Mouse (Mus musculus): Measurements from ENCODE around the gene Art4. TPM values are rescaled to one million over a fixed set of nuclear protein-coding genes. Genes with fewer than 3 reads are reported as not detected.
A peak's percentile ranks its signal among the peaks of the same experiment; 100 is the strongest.

The Art4 gene
- polyA plus RNA-seq, 1 experiment from 2014 or later: 3.1 TPM

GRCm38 (mm10) chr6:136817549-136817948 is 40.0 kb downstream of the Art4 start:
- Histone ChIP-seq H3K9me3 (no peaks in the 10 kb centered on the region), H3K4me3 (no peak overlapping the region), H3K27ac (no peak overlapping the region), H3K27me3 (no peaks in the 10 kb centered on the region), H3K36me3 (peaks cover 94% of the 10 kb centered on the region), H3K9ac (no peak overlapping the region), H3K4me1 (no peaks in the 10 kb centered on the region), H3K4me2 (replicated peaks) (no peak overlapping the region)
- ATAC-seq (ENCODE audit: low FRiP score, low read depth): no peak
- 97% methylated on average over 3 of the region's 3 CpGs for WGBS

GRCm38 (mm10) chr6:136816826-136817225 is 40.7 kb downstream of the Art4 start:
- no peaks in the 10 kb centered on the region for H3K9me3 ChIP-seq
- H3K4me3 ChIP-seq: no peak overlapping the region
- H3K27me3 ChIP-seq: no peaks in the 10 kb centered on the region
- H3K4me2 ChIP-seq (replicated peaks): no peak overlapping the region
- WGBS: 92% methylated on average over 21 of the region's 21 CpGs
- H3K4me1 ChIP-seq: no peaks in the 10 kb centered on the region
- H3K27ac ChIP-seq: no peak overlapping the region
- peaks cover 94% of the 10 kb centered on the region for H3K36me3 ChIP-seq
- H3K9ac ChIP-seq: no peak overlapping the region
- ATAC-seq (ENCODE audit: low FRiP score, low read depth): no peak

GRCm38 (mm10) chr6:136815381-136815780 is 42.2 kb downstream of the Art4 start:
- no peak overlapping the region for H3K9ac ChIP-seq
- H3K27me3 ChIP-seq: no peaks in the 10 kb centered on the region
- H3K27ac ChIP-seq: no peak overlapping the region
- H3K36me3 ChIP-seq: peaks cover 91% of the 10 kb centered on the region
- H3K4me1 ChIP-seq: no peaks in the 10 kb centered on the region
- ATAC-seq (ENCODE audit: low FRiP score, low read depth): no peak
- 92% methylated on average over 7 of the region's 7 CpGs for WGBS
- no peak overlapping the region for H3K4me3 ChIP-seq
- H3K9me3 ChIP-seq: no peaks in the 10 kb centered on the region
- no peak overlapping the region for H3K4me2 ChIP-seq (replicated peaks)

- Histone ChIP-seq H3K4me3 (no peak overlapping the region), H3K4me1 (peaks cover 16% of the 10 kb centered on the region), H3K36me3 (peaks cover 74% of the 10 kb centered on the region), H3K27me3 (no peaks in the 10 kb centered on the region), H3K9ac (no peak overlapping the region), H3K27ac (no peak overlapping the region), H3K4me2 (replicated peaks) (no peak overlapping the region), H3K9me3 (no peaks in the 10 kb centered on the region)
- 48% methylated on average over 4 of the region's 4 CpGs for WGBS
- no peak for ATAC-seq (ENCODE audit: low FRiP score, low read depth)
Measured at GRCm38 (mm10) chr6:136813117-136813516, 44.4 kb downstream of the Art4 start.

- H3K36me3 ChIP-seq: peaks cover 56% of the 10 kb centered on the region
- ATAC-seq (ENCODE audit: low FRiP score, low read depth): no peak
- H3K9ac ChIP-seq: no peak overlapping the region
- 88% methylated on average over 10 of the region's 10 CpGs for WGBS
- no peaks in the 10 kb centered on the region for H3K27me3 ChIP-seq
- no peak overlapping the region for H3K27ac ChIP-seq
- peaks cover 25% of the 10 kb centered on the region for H3K4me1 ChIP-seq
- H3K4me2 ChIP-seq (replicated peaks): no peak overlapping the region
- H3K9me3 ChIP-seq: no peaks in the 10 kb centered on the region
- no peak overlapping the region for H3K4me3 ChIP-seq
Measured at GRCm38 (mm10) chr6:136811196-136811595, 46.3 kb downstream of the Art4 start.

GRCm38 (mm10) chr6:136809673-136810072 is 47.9 kb downstream of the Art4 start:
- no peaks in the 10 kb centered on the region for H3K27me3 ChIP-seq
- H3K4me1 ChIP-seq: peaks cover 30% of the 10 kb centered on the region
- ATAC-seq (ENCODE audit: low FRiP score, low read depth): no peak
- H3K36me3 ChIP-seq: peaks cover 43% of the 10 kb centered on the region
- 68% methylated on average over 13 of the region's 13 CpGs for WGBS
- peak overlapping the region; percentile 98 for H3K4me2 ChIP-seq (replicated peaks)
- no peaks in the 10 kb centered on the region for H3K9me3 ChIP-seq
- H3K27ac ChIP-seq: no peak overlapping the region
- H3K9ac ChIP-seq: 0 out of 2 replicates have a peak overlapping the region, but pooled peaks have one; percentile 77
- H3K4me3 ChIP-seq: peak overlapping the region; percentile 83

- WGBS: 34% methylated on average over 14 of the region's 14 CpGs
- Histone ChIP-seq H3K4me2 (replicated peaks) (peak overlapping the region; percentile 98), H3K9me3 (no peaks in the 10 kb centered on the region), H3K27me3 (no peaks in the 10 kb centered on the region), H3K4me1 (peaks cover 30% of the 10 kb centered on the region), H3K4me3 (peak overlapping the region; percentile 83), H3K36me3 (peaks cover 37% of the 10 kb centered on the region), H3K27ac (no peak overlapping the region), H3K9ac (peak overlapping the region; percentile 77)
- no peak for ATAC-seq (ENCODE audit: low FRiP score, low read depth)
Measured at GRCm38 (mm10) chr6:136809077-136809476, 48.5 kb downstream of the Art4 start.

GRCm38 (mm10) chr6:136808631-136809046 is 48.9 kb downstream of the Art4 start:
- Histone ChIP-seq H3K27me3 (no peaks in the 10 kb centered on the region), H3K4me1 (peaks cover 30% of the 10 kb centered on the region), H3K36me3 (peaks cover 33% of the 10 kb centered on the region), H3K9me3 (no peaks in the 10 kb centered on the region), H3K4me3 (peak overlapping the region; percentile 83), H3K9ac (peak overlapping the region; percentile 77), H3K27ac (no peak overlapping the region), H3K4me2 (replicated peaks) (peak overlapping the region; percentile 98)
- ATAC-seq (ENCODE audit: low FRiP score, low read depth): no peak
- under 1% methylated on average over 28 of the region's 28 CpGs for WGBS

GRCm38 (mm10) chr6:136808014-136808417 is 49.5 kb downstream of the Art4 start, which contains the start of gene H2afj:
Gene H2afj (plus strand): TSS chr6:136808244.
- H3K27me3 ChIP-seq: no peaks in the 10 kb centered on the region
- peaks cover 36% of the 10 kb centered on the region for H3K4me1 ChIP-seq
- peak within 1 kb of the TSS; percentile 77 for H3K9ac ChIP-seq
- peak within 1 kb of the TSS; percentile 68 for H3K27ac ChIP-seq
- H3K4me3 ChIP-seq: peak within 1 kb of the TSS; percentile 83
- H3K9me3 ChIP-seq: no peaks in the 10 kb centered on the region
- peak within 1 kb of the TSS; percentile 98 for H3K4me2 ChIP-seq (replicated peaks)
- under 1% methylated on average over 34 of the region's 34 CpGs for WGBS
- ATAC-seq (ENCODE audit: low FRiP score, low read depth): peak; percentile 90
- H3K36me3 ChIP-seq: peaks cover 28% of the 10 kb centered on the region

GRCm38 (mm10) chr6:136807395-136808013 is 50.0 kb downstream of the Art4 start:
- peaks cover 23% of the 10 kb centered on the region for H3K36me3 ChIP-seq
- H3K9ac ChIP-seq: peak overlapping the region; percentile 43; the same call in 1 of the 2 replicates
- peak; percentile 0; the same call in 1 of the 2 replicates for ATAC-seq (ENCODE audit: low FRiP score, low read depth)
- peak overlapping the region; percentile 83 for H3K4me3 ChIP-seq
- H3K27me3 ChIP-seq: no peaks in the 10 kb centered on the region
- H3K27ac ChIP-seq: peak overlapping the region; percentile 68
- WGBS: 40% methylated on average over 18 of the region's 18 CpGs
- peaks cover 39% of the 10 kb centered on the region for H3K4me1 ChIP-seq
- peak overlapping the region; percentile 98 for H3K4me2 ChIP-seq (replicated peaks)
- H3K9me3 ChIP-seq: no peaks in the 10 kb centered on the region

- ATAC-seq (ENCODE audit: low FRiP score, low read depth): no peak
- Histone ChIP-seq H3K9ac (no peak overlapping the region), H3K36me3 (peaks cover 16% of the 10 kb centered on the region), H3K9me3 (no peaks in the 10 kb centered on the region), H3K4me3 (0 out of 2 replicates have a peak overlapping the region, but pooled peaks have one; percentile 83), H3K4me2 (replicated peaks) (peak overlapping the region; percentile 98), H3K27me3 (no peaks in the 10 kb centered on the region), H3K4me1 (peaks cover 39% of the 10 kb centered on the region), H3K27ac (peak overlapping the region; percentile 68; the same call in 1 of the 2 replicates)
- WGBS: 64% methylated on average over 5 of the region's 5 CpGs
Measured at GRCm38 (mm10) chr6:136806819-136807218, 50.7 kb downstream of the Art4 start.

- ATAC-seq (ENCODE audit: low FRiP score, low read depth): no peak
- 81% methylated on average over 1 of the region's 1 CpGs for WGBS
- no peak overlapping the region; the same call in 1 of the 2 replicates for H3K27ac ChIP-seq
Measured at GRCm38 (mm10) chr6:136805409-136805775, 52.1 kb downstream of the Art4 start.

More at GRCm38 (mm10) chr6:136805409-136805775, 52.1 kb downstream of the Art4 start:
- H3K27me3 ChIP-seq: no peaks in the 10 kb centered on the region
- no peak overlapping the region for H3K4me3 ChIP-seq
- peak overlapping the region; percentile 75; the same call in 1 of the 2 replicates for H3K4me2 ChIP-seq (replicated peaks)
- H3K36me3 ChIP-seq: peaks cover 5% of the 10 kb centered on the region; the same call in 1 of the 2 replicates
- peaks cover 39% of the 10 kb centered on the region for H3K4me1 ChIP-seq
- H3K9ac ChIP-seq: no peak overlapping the region
- H3K9me3 ChIP-seq: no peaks in the 10 kb centered on the region
